Mouse (Mus musculus) frontal cortex, adult (tissue): ENCODE results near the gene Pbx2.

Experiments used
- ATAC-seq: cut with Nextera tagmentation; 2 replicates; pipeline ENCODE4 v1.9.2; 2017; ENCODE audit warnings: mild to moderate bottlenecking, moderate library complexity, mixed read lengths; ENCODE audit not compliant: low TSS enrichment

Gene Pbx2

DNA sequence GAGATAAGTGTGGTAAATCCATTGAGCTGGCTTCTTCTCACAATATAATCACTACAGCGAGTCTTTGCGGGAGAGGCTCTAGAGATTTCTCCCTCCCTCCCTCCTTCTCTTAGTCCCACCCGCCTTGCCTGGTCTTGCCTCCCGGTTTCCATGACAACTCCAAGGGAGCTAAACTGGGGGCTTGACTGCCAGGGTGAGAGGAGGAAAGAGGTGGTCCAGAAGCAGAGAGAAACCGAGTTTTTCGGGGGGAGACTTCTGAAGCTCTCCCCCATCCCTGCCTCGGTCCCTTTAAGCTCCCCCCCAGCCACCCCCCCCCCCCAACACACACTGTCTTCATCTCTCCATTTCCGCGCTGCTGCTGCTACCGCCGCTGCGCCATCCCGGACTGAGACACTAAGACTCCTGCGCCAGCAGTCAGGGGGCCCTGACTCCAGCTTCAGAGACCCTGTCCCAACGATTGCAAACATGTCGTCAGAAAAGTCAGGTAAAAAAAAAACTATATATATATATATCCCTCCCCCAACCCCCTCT lies 38.2 kb downstream of the Pbx2 start, which contains the start of gene Prrt1:
Prrt1 (plus strand) TSS at position 313 of the 531 bp plus-strand sequence.
- peak; percentile 29 for ATAC-seq

DNA sequence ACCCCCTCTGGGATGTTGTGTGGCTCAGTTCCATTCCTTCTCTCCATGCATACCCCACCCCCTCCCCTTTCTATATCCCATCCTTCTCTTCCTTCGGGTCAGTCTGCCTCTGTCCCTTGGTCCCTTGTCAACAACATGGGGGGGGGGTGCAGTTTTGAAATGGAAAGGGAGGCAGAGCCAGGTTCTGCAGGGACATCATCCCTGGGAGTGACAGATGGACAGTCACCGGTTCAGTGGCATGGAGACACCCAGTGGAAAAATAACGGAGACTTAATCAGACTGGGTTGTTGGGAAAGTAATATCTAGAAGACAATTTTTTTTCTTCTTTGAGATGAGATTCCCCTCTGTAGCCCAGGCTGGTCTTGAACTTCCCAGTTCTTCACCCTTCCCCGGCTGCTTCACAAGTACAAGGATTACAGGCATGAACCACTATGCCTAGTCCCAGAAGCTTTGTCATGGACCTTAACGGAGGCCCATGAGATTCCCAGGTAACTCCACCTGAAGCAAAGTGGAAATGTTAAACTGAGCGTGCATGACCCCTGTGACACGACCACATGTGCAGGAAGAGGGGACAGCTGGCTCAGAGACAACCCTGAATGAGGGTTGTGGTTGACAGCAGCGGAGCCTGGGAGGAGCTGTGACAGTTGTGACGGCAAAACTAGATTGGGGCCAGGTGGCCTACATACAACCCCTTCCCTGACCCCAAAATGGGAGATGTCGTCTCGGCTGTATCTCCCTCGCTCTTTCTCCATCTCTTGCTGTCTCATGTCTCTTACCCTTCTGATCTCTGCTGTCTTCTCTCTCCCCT lies 38.9 kb downstream of the Pbx2 start:
- ATAC-seq = no peak

DNA sequence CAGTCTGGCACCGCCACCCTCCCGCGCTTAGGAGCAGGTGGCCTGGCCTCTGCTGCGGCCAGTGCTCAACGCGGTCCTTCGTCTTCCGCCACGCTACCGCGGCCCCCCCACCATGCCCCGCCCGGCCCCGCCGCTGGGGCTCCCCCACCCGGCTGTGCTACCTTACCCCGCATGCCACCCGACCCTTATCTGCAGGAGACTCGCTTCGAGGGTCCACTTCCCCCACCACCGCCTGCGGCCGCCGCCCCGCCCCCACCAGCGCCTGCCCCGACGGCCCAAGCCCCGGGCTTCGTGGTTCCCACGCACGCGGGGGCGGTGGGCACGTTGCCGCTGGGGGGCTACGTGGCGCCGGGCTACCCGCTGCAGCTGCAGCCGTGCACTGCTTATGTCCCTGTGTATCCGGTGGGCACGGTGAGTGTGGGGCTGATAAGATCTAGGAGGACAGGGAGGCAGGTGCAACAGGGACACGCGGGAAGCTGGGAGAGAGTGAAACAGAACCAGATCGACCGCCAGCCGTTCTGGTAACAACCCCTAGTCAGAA lies 39.8 kb downstream of the Pbx2 start:
- no peak for ATAC-seq

DNA sequence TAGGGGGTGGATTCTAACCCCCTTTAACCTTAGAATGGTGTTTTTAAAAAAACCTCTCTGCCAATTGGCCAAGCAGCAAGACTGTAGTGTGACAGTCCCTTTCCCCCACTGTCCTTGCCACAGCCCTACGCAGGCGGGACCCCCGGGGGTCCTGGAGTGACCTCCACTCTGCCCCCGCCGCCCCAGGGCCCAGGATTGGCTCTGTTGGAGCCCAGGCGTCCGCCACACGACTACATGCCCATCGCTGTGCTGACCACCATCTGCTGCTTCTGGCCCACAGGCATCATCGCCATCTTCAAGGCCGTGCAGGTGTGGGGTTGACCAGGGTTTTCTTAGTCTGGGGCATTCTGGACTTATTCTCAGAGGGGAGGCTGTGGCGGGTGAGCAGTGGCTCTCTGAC lies 40.6 kb downstream of the Pbx2 start:
- ATAC-seq = no peak

DNA sequence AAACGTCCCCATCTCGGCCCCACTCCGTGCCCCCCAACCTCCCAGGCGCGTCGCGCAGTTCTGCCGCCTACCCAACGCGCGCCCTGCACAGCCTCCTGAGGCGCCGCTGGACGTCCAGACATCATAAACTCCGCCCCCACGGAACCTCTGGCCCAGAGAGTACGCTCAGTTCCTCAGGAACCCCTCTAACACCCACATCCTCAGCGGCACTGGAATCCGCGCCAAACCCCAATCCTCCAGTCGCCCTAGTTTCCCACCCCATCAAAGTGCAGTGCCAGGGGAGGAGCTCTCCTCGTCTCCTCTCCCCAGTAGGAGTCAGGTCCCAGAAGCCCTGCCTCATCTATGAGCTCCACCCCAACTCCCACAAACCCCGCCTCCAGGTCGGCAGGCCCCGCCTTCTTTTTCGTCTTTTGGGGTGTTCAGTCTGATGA lies 41.2 kb downstream of the Pbx2 start:
- peak; percentile 74 for ATAC-seq

DNA sequence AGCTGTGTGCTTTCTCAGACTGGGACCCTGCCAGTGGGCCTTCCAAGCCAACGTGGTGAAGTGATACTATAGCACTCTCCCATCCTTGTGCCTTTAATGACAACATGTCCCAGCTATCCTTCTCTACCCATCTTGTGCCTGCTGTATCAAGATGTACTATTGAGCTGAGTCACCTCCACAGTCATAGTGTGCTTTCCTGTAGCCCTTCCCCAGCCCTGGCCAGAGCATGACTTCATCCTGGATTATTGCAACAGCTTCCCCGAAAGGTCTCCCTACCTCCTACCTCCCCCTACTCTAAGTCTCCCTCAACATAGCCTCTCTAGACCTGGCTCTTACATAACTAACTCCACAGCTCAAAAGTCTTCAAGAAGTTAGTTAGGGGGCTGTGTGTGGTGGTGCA lies 44.6 kb downstream of the Pbx2 start:
- no peak for ATAC-seq

DNA sequence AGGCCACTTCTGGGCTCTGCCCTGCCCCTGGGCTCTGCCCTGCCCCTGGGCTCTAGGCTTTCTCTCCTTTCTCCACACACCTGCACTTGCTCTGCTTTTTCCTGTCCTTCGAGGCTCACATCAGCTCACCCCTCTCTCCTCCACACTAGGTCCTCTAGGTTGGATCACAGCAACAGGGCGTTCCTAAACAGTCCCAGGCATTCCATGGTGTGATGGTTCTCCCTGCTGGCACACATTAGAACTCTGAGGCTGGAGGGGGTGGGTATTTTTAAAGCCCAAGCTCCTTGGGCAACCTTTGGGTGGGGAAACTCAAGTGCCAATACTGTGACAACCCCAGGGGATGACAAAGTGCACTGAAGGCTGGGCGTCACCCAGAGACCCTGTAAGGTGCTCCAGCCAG lies 46.4 kb downstream of the Pbx2 start:
- ATAC-seq = no peak

DNA sequence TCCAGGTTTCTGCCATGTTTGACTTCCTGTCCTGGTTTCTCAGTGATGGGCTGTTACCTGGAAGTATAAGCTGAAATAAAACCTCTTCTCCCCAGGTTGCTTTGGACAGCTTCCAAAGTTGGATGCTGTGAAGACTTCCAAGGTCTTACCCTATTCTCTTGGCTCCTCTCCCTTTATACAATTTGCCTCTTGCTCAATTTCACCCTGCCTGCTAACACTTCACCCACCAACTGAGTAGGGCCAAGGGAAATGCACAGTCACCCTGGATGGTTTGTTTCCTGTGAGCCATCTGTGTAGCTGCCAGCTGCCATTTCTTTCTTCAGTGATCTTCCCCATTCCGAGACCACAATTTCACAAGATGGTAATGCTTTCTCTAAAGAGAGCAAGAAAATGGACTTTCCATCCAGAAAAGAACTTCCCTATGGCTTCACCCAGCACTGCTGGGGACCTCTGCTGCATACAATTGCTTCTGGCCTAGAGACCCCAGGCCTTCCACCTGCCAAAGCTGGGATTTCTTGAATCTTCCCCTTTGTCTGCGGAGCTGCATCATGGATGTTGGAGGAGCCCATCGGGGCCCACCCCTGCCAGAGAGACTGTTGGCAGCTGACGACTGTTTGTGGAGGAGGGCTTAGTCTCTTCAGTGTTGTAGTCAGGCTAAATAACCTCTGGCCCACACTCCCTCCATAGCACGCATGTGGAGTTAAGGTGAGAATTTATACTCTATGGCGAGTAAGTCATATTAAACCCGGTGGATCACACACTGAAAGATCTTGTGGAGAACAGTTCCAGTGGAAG lies 48.6 kb downstream of the Pbx2 start:
- ATAC-seq = no peak

DNA sequence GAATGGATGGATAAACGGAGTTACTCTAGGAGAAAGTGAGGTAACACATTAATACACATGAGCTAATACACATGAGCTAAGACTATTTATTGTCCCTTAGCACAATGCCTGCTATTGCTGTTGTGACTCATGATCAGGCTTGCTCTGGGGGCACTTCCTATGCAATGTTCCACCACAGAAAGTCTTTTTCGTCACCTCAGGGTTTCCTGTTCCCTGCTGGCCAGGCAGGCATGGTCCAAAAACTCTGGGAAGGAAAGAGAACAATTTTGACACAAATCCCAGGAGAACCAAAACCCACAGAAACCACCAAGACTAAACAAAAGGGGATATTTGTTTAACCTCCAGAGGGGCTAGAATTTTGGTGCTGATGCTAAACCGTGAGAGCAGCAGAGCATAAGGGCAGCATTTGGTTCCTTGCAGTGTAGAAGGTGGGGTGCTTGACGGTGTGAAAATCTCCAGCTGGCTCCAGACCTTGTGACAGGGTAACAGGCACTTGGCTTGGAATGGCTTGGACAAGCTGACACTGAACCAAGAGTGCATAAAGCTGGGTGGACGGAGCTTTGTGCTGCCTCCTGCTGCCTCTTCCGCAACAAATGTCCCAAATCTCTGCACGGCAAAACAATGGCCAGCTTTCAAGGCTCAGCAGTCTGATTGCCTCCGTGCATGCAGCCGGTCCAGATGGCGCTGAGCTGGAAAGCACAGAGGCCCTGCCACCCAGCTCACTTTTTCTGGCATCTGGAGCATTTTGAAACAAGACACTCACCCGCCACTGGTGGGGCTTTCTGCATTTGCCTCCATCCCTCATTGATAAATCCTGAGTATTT lies 49.9 kb downstream of the Pbx2 start:
- ATAC-seq = peak; percentile 43

DNA sequence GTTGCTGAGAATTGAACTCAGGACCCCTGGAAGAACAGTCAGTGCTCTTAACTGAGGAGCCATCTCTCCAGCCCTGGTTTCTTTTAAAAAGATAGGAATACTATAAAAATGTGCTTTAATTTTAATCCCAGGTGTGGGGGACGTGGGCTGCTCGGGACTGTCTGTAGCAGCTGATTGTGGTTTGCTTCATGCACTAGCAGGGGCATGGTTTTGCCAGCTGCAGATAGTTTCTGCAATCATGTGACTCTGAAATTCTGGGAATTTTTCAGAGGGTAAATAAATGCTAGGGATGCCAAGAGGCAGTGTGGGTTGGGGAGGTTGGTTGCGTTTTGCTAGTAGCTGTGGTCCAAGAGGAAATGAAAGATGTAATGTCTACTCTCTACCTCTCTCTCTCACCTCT lies 50.9 kb downstream of the Pbx2 start:
- no peak for ATAC-seq

DNA sequence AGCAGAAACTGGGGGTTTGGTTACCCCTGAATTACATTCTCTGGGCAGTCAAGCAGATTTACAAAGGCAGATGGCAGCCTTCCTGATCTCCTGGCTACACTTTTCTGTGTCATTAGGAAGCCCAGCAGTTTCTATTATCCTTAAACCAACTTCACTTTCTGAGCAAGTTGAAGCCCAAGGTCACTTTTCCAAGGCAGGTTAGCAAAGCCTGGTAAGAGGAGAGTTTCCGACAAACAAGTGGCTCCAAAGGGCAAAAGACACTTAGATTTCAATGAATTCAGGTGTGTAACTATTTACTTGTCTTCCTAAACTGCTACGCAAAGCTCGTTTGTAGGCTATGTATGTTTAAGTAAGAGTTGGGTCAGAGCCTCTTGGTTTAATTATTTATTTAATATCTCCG lies 52.3 kb downstream of the Pbx2 start:
- no peak for ATAC-seq

DNA sequence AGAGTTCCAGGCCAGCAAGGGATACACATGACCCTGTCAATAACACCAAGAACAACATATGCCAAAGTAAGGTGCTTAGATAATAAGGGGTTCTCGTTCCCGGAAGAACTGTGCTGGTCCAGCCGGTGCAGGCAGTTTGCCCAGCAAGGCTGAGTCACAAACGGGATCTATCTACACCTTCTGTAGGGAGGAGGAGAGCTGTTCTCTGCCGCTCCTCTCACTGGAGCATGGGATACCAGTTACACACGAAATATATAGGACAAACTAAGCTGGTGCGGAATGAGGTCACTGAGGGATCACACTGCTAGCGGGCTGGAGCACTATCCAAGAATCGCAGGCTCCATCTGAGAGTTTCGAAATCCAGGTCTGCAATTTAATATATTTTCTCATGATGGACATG lies 52.9 kb downstream of the Pbx2 start:
- peak; percentile 39; the same call in 1 of the 2 replicates for ATAC-seq

DNA sequence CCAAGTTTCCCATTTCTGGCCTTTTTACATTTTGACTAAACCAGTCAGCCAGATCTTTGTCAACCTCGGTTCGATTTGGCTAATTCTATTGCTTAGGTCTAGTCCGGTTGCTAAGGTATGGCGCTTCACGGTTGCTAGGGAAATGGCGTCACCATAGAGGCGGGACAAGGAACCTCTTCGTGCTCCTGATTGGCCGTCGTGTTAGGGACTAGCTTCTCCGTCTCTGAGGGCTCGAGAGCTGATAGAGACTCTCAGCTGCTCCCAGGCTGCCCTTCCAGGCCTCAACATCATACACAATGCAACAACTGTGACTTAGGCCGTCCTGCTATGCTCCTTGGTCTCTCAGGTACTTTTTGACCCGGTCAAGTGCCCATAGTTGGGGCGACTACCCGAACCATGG lies 53.5 kb downstream of the Pbx2 start, which contains the start of gene Fkbpl:
Fkbpl (plus strand) TSS at position 157 of the 400 bp plus-strand sequence.
- peak; percentile 84 for ATAC-seq

DNA sequence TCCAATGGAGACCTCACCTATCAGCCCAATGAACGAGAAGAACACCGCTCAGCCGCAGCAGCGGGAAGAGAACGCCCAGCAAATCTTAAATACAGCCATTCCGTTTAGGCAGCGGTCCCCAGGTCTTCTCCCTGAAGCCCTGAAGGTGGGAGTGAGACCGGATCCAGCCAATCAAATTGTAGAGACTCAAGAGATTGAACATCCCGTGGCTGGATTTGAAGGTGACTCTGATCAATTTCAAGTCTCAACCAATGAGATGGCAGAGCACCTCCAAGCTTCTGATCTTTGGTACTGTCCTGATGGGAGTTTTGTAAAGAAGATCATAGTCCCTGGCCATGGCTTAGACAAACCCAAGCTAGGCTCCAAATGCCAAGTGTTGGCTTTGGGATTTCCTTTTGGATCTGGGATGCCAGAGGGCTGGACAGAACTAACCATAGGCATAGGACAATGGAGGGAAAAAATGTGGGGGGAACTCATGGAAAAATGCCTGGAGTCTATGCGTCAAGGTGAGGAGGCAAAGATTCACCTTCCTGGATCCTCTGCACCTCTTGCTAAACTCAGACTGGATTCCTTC lies 54.3 kb downstream of the Pbx2 start:
- ATAC-seq = no peak

DNA sequence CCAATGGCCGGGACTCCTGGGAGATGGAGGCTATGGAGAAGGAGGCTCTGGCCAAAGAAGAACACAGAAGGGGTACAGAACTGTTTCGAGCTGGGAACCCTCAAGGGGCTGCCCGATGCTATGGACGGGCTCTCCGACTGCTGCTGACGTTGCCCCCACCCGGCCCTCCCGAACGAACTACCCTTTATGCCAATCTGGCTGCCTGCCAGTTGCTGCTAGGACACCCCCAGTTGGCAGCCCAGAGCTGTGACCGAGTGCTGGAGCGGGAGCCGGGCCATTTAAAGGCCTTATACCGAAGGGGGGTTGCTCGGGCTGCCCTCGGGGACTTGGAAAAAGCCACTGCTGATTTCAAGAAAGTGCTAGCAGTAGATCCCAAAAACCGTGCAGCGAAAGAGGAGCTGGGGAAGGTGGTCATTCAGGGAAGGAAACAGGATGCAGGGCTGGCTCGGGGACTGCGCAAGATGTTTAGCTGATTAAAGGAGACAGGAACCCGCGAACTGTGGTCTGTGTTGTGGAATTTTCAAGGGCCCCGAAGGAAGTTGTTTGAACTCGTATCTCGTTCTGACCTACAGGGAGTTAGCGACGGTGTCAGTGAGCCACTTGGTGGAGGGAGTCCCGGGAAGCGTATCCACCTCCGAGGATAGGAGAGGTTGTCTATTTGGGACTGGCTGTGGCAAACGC lies 54.9 kb downstream of the Pbx2 start:
- ATAC-seq = no peak
